Mouse (Mus musculus) spleen, adult 2 months (tissue): ENCODE results near the gene Hsd17b3.

Source experiments
- CTCF ChIP-seq: fragments of 200-500 bp; IDR thresholded peaks from 2 replicates; pipeline ENCODE4 v1.5.1; 2011; ENCODE audit warnings: mild to moderate bottlenecking, inconsistent platforms; ENCODE audit not compliant: insufficient read depth, insufficient read length, insufficient replicate concordance; ENCODE audit errors: extremely low read depth
- POLR2A ChIP-seq: fragments of 200-500 bp; IDR thresholded peaks from 2 replicates; pipeline ENCODE4 v1.6.1; 2011; ENCODE audit warnings: low read depth, low read length, inconsistent platforms

- TF ChIP-seq CTCF (no peak), POLR2A (no peak)
Observed at GRCm38 (mm10) chr13:64110421-64110820, 21.4 kb upstream of the Hsd17b3 start.
